Mouse (Mus musculus): Measurements from ENCODE around the gene Hmcn1.

The Hmcn1 gene

DNA sequence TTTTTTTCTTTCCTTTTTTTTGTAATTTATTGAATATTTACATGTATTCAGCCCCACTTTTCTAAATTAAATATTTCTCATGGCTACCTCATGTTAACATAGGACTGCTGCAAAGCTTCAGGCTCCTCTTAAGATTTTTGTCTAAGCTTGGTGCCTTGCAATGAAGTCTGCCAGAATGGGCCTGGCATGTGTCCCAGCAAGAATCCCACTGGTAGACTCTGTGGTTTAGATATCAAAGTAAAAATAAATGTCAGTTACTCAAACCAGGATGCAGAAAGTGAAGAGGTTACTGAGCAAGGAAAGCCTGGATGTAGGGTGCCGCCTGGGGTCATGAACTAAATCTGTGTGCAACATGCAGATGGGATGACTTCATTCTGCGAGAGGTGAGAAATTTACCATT, 217.5 kb downstream of the Hmcn1 start:
- peak; percentile 34 to 64 for DNase-seq

- peak in 1 of 2 experiments; percentile 13 for DNase-seq
Observed at GRCm38 (mm10) chr1:150772958-150773357, 220.3 kb downstream of the Hmcn1 start.

GRCm38 (mm10) chr1:150770948-150771521, 222.2 kb downstream of the Hmcn1 start:
- DNase-seq, result no peak

DNA sequence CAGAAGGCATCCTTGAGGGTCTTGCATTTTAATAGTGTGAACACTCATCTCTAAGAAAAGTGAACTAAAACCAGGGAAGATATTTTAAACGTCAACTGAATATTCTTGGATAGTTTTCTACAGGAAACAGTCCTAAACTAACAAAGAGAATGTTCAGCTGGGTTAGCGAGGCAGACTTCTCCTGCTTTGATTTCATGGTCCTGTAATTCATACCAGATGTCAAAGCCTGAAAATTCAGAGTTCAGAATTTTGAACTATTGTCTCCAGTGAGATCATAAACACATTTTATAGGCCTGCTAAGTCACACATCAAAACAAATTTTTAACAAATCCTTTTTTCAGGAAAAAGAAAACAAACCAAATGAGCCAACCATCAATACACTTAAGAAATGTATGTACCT, 223.4 kb downstream of the Hmcn1 start:
- DNase-seq, result no peak

- no peak for DNase-seq
Observed at GRCm38 (mm10) chr1:150761678-150762077, 231.6 kb downstream of the Hmcn1 start.

DNA sequence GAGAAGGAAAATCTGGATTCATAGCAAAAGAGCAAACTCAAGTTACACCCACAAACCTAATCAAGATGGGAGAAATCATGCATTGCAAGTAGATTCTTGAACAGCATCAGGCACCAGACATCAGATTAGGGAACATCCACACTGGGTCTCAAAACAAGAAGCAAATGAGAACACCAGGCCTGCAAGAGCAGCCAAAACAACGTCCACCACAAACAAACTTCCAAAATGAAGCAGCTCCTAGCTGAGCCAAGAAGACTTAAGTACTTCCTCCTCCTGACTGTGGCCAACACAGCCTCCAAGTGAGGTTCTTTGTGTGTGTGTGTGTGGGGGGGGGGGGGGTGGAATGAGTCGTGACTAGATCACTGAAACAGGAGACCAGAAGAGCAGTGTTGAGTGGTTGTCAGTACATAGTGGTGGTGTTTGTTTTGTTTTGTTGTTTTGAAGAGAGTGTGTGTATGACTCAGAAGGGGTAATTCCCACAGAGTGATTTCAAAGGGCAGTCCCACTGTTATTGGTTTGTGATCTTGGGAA, 232.4 kb downstream of the Hmcn1 start:
- DNase-seq, result no peak

GRCm38 (mm10) chr1:150759476-150760079, 233.7 kb downstream of the Hmcn1 start:
- no peak for DNase-seq

DNA sequence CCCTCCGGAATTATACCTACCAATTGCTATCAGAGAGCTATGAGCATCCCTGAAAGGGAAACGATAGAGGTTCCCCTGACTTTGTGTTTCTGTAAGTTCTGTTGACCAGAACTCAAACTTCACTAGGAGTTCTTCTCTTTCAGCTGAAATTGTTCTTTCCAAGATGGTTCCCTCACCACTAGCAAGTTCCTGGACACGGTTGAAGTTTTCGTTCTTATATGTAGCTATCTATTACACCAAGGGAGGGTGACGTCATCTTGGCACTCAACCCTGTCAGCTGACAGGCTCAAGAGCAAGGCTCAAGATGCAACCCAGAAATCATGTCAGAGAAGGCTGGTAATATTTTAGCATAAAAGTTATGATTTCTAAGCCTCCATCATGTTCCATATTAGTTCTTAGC, 239.3 kb downstream of the Hmcn1 start:
- DNase-seq, result no peak

DNA sequence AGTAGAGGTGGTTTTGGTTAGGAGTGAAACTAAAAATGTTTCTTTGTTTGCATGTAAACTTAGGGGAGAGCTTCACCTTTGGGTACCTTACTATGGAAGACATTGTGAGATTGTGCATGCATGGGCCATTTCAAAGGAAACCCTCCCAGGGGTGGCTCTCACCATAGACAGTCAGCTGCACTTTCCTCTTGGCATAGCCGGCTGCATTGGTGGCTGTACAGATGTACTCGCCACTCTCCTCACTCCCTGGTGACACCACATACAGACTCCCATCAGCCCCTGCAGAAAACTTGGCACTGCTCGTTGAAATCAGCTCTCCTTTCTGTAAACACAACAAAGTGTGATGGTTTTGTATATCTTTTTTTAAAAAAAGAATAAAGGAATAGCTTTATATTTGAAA, 244.5 kb downstream of the Hmcn1 start:
- DNase-seq, result no peak

DNA sequence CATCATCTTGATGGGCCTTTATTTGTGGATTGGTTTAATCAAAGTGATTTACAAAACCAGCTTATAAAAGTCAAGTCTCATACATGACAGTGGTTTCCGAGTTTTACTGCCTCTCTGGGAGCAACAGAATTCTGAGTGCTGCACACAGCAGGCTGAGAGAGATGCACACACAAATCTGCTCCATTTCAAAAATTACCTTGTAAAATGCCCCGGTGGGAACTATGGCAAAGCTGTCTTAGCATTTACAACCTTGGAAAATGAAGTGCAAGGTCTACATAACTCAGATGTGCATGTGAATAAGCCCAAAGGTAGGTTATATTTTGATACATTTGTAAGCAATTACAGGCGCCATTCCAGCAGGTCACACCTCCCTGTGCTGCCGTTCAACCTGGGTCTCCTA, 245.5 kb downstream of the Hmcn1 start:
- DNase-seq, result no peak

- DNase-seq, result no peak
Observed at GRCm38 (mm10) chr1:150743097-150743843, 250.0 kb downstream of the Hmcn1 start.

- DNase-seq, result no peak
Observed at GRCm38 (mm10) chr1:150742376-150743087, 250.7 kb downstream of the Hmcn1 start.

DNA sequence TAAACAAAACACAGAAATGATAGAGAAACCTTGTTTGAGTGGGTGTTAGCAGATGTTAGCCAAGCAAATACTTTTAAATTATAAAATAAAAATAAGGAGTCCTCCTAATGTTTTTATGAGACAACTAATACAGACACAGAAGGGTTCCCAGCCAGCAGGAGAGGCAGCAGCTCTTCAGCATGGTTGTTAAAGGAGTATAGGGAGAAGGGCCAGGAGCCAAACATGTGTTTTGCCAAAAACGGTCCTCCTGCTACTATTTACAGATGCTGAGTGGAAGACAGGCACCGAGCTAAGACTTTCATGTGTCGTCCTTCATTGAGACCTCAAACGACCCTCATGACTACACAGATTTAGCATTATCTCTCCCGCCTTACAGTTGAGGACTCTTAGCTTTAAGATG, 281.8 kb downstream of the Hmcn1 start:
- no peak for DNase-seq

- DNase-seq, result no peak
Observed at GRCm38 (mm10) chr1:150706502-150706901, 286.7 kb downstream of the Hmcn1 start.

- DNase-seq, result no peak
Observed at GRCm38 (mm10) chr1:150697749-150698148, 295.5 kb downstream of the Hmcn1 start.

DNA sequence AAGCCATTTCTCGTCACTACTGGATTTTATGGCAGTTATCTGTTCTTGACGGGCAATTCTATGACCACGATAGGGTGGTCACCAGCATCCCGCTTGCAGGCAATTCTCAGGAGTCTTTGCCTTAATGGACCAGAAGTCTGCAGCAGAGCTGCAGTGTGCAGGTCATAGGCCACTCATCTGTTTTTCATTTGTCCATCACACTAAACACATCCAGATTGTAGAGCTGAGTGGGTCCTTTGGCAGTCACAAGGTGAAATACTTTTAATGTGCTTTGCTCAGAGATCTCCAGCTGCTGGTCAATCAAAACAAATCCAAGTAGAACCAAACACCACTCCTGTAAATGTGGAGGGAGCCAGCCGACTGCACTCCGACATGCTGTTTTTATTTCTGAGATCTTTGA, 311.2 kb downstream of the Hmcn1 start:
- DNase-seq, result peak; percentile 14

- no peak for DNase-seq
Observed at GRCm38 (mm10) chr1:150681433-150681832, 311.8 kb downstream of the Hmcn1 start.

DNA sequence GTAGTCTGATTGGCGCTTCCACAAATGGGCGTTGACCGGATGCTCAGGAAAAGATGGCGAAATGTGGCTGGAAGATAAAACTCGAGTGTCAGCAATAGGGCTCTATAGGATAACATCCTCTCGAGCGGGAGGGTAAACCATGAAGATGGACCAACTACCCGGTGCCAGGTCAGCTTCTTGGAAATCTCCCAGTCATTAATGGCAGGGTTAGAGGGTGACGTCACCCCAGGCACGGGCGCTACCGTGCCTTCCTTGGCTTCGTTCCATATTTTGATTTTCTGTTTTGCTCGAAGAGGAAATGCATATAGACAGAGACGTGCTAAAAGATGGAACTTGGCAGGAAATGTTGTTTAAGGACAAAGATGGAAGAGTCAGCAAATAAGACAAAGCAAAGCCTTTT, 312.2 kb downstream of the Hmcn1 start:
- DNase-seq, result peak; percentile 81 to 82

DNA sequence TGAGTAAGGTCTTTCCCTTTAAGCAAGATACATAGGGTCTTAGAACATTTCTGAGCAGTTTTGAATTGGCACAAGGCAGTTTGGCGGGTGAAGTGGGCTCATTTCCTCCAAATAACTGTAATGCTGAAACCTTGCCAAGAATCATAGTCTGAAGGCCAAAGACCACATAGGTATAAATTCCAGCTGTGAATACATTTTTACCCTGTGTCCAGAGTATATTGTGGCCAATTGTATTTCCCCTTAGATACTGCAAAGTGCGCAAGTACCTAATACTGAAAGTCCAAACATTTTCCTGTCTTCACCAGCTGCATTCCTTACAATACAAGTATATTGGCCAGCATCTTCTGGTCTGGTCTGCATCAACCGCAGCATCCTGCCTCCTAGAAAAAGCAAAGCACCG, 312.9 kb downstream of the Hmcn1 start:
- no peak for DNase-seq

DNA sequence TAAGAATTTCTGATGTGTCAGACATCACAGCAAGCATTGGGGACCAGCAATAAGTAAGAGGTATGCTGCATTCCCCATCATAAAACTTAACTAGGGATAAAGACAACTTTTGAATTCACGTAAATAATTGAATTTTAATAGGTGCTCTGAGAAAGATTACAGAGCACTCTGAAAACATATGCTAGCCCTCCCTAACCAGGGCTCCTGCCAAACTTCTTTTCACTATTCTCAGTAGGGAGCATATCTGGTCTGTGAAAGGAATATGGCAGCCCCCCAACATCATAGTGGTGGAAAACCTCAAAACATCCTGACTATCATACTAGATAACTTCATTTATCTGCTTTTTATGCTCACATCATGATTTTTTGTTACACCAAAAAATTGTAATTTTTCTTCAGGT, 347.9 kb downstream of the Hmcn1 start:
- DNase-seq, result peak in 1 of 2 experiments; percentile 13

- DNase-seq, result no peak
Observed at GRCm38 (mm10) chr1:150639522-150639921, 353.7 kb downstream of the Hmcn1 start.

DNA sequence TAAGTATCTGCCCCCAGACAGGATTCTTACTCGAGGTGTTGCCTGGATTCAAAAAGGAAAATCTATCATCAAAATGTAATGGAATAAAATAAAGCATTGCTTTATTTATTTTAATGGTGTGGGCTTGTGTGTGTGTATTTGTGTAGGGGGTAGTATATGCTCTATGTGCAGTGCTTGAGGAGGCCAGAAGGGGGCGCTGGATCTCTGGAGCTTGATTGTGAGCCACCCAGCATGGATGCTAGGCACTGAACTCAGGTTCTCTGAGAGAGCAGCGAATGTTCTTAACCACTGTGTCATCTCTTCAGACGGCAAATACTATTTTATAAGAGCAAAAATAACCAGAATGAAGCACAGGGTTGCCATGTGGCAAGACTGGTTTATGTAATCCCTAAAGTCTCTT, 360.7 kb downstream of the Hmcn1 start:
- no peak for DNase-seq

DNA sequence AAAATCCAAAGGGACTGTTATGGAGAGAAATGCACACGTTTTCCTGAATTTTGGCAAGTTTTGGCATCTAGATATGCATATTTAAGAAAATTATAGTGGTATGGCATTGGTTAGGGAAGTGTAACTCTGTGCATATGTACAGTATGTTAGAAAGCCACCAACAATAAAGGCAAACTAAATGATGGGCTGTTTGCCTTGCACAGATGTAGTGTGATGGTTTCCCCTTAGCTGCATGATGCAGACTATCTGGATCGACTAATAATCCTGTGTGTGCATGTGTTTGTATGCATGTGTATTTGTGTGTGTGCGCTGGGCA, 361.4 kb downstream of the Hmcn1 start:
- DNase-seq, result no peak

All from cerebellum, postnatal 25 days (tissue).